Comparison of ENCODE assay signal across 10 mouse cellular contexts in genomic region chr11:31731459-31731858, GRCm38 (mm10).
"Had no signal": no experiment of that assay in that cellular context is flagged by ENCODE, and none has a peak within 500 bp of the region (broad histone marks: within the 10 kb centered on the region; RNA-seq: fewer than 3 reads in every experiment).

No protein-coding gene starts in this region.

- H3K9ac ChIP-seq: liver, embryonic 12.5 days; lung, embryonic 14.5 days; neural tube, embryonic 12.5 days; stomach, embryonic 15.5 days had no signal

- H3K4me2 ChIP-seq: liver, embryonic 12.5 days; lung, embryonic 14.5 days; neural tube, embryonic 12.5 days; stomach, embryonic 15.5 days had no signal

- H3K27me3 ChIP-seq: neural tube, embryonic 12.5 days; stomach, embryonic 15.5 days had no signal

- H3K27ac ChIP-seq: neural tube, embryonic 12.5 days; stomach, embryonic 15.5 days had no signal

- ATAC-seq: liver, embryonic 12.5 days had no signal

- H3K36me3 ChIP-seq: liver, embryonic 12.5 days; neural tube, embryonic 12.5 days; stomach, embryonic 15.5 days had no signal

- H3K9me3 ChIP-seq: liver, embryonic 12.5 days; neural tube, embryonic 12.5 days; stomach, embryonic 15.5 days had no signal

- H3K4me3 ChIP-seq: liver, embryonic 12.5 days; neural tube, embryonic 12.5 days; stomach, embryonic 15.5 days had no signal

- DNase-seq: kidney, adult 11 months; kidney, postnatal 10 days; layer of hippocampus, postnatal 36 days; lung, embryonic 14.5 days; lung, postnatal 14 days; right cerebral cortex, postnatal 14 days; thymus, postnatal 36 days had no signal
